Mouse (Mus musculus): Measurements from ENCODE around the gene Rab37. TPM values are rescaled to one million over a fixed set of nuclear protein-coding genes. Genes with fewer than 3 reads are reported as not detected.

Rab37 gene
- total and polyA plus RNA-seq, 2 experiments from 2014 or later, result 0.67 to 0.93 TPM

DNA sequence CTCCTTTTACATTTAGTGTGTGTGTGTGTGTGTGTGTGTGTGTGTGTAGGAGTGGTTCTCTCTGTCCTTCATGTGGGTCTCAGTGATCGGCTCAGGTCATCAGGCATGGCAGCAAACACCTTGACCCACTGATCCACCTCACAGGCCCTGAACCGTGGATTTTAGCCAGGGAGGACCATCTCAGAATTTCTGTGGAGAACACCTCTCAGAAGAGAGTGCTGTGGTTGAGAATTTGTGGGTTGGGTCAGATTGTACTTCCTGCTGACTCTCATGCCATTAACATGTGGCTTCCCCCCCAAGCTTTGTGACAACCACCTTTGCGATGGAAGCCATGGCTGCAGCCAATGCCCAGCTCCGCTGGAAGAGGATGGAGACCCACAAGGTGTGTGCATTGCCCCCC, 109.3 kb downstream of the Rab37 start:
- 96% methylated on average over 4 of the region's 4 CpGs for WGBS
- DNase-seq (ENCODE audit: low spot score), result no peak
- TF ChIP-seq CTCF (IDR thresholded peaks at IDR 0.05), result no peak
- ATAC-seq (ENCODE audit: low FRiP score), result no peak
- H3K9me3 ChIP-seq (ENCODE audit: low read length), result no peaks in the 10 kb centered on the region
- no peak overlapping the region for H3K27ac ChIP-seq (ENCODE audit: low read depth, low read length)
- H3K4me1 ChIP-seq (ENCODE audit: insufficient read depth, low read length), result no peaks in the 10 kb centered on the region
- no peak overlapping the region for H3K4me3 ChIP-seq (ENCODE audit: low read depth, low read length)
- H3K27me3 ChIP-seq (ENCODE audit: insufficient read depth, low read length), result no peaks in the 10 kb centered on the region
- no peak overlapping the region for H3K9ac ChIP-seq (replicated peaks; ENCODE audit: low read length, poor library complexity, severe bottlenecking)
- peaks cover 29% of the 10 kb centered on the region for H3K36me3 ChIP-seq (ENCODE audit: insufficient read depth, low read length)
- H3K4me2 ChIP-seq (ENCODE audit: low read depth, low read length, poor library complexity, severe bottlenecking), result no peak overlapping the region

GRCm38 (mm10) chr11:115202316-115202715, 111.1 kb downstream of the Rab37 start:
- DNase-seq (ENCODE audit: low spot score), result peak; percentile 88

GRCm38 (mm10) chr11:115202756-115203155, 111.5 kb downstream of the Rab37 start:
- H3K4me2 ChIP-seq (ENCODE audit: low read depth, low read length, poor library complexity, severe bottlenecking), result no peak overlapping the region
- no peak overlapping the region for H3K4me3 ChIP-seq (ENCODE audit: low read depth, low read length)
- ATAC-seq (ENCODE audit: low FRiP score) (no peak), DNase-seq (ENCODE audit: low spot score) (no peak)
- H3K27ac ChIP-seq (ENCODE audit: low read depth, low read length), result no peak overlapping the region
- no peaks in the 10 kb centered on the region for H3K27me3 ChIP-seq (ENCODE audit: insufficient read depth, low read length)
- peaks cover 41% of the 10 kb centered on the region for H3K36me3 ChIP-seq (ENCODE audit: insufficient read depth, low read length)
- WGBS, result 96% methylated on average over 9 of the region's 9 CpGs
- H3K9ac ChIP-seq (replicated peaks; ENCODE audit: low read length, poor library complexity, severe bottlenecking), result no peak overlapping the region
- no peak for TF ChIP-seq CTCF (IDR thresholded peaks at IDR 0.05)
- no peaks in the 10 kb centered on the region for H3K4me1 ChIP-seq (ENCODE audit: insufficient read depth, low read length)
- no peaks in the 10 kb centered on the region for H3K9me3 ChIP-seq (ENCODE audit: low read length)

More at GRCm38 (mm10) chr11:115202316-115202715, 111.1 kb downstream of the Rab37 start:
- Histone ChIP-seq H3K27ac (ENCODE audit: low read depth, low read length) (no peak overlapping the region), H3K36me3 (ENCODE audit: insufficient read depth, low read length) (peaks cover 43% of the 10 kb centered on the region), H3K4me1 (ENCODE audit: insufficient read depth, low read length) (no peaks in the 10 kb centered on the region), H3K27me3 (ENCODE audit: insufficient read depth, low read length) (no peaks in the 10 kb centered on the region), H3K4me2 (ENCODE audit: low read depth, low read length, poor library complexity, severe bottlenecking) (no peak overlapping the region), H3K9me3 (ENCODE audit: low read length) (no peaks in the 10 kb centered on the region), H3K4me3 (ENCODE audit: low read depth, low read length) (no peak overlapping the region), H3K9ac (replicated peaks; ENCODE audit: low read length, poor library complexity, severe bottlenecking) (no peak overlapping the region)
- peak; percentile 80 for ATAC-seq (ENCODE audit: low FRiP score)
- TF ChIP-seq CTCF (IDR thresholded peaks at IDR 0.05), result peak; percentile 96
- WGBS, result 10% methylated on average over 12 of the region's 12 CpGs

GRCm38 (mm10) chr11:115208126-115208525, 116.9 kb downstream of the Rab37 start:
- ATAC-seq (ENCODE audit: low FRiP score) (no peak), DNase-seq (ENCODE audit: low spot score) (peak; percentile 64)
- no peaks in the 10 kb centered on the region for H3K27me3 ChIP-seq (ENCODE audit: insufficient read depth, low read length)
- no peaks in the 10 kb centered on the region for H3K4me1 ChIP-seq (ENCODE audit: insufficient read depth, low read length)
- H3K4me3 ChIP-seq (ENCODE audit: low read depth, low read length), result no peak overlapping the region
- H3K4me2 ChIP-seq (ENCODE audit: low read depth, low read length, poor library complexity, severe bottlenecking), result no peak overlapping the region
- TF ChIP-seq CTCF (IDR thresholded peaks at IDR 0.05), result no peak
- no peaks in the 10 kb centered on the region for H3K9me3 ChIP-seq (ENCODE audit: low read length)
- no peak overlapping the region for H3K9ac ChIP-seq (replicated peaks; ENCODE audit: low read length, poor library complexity, severe bottlenecking)
- peaks cover 34% of the 10 kb centered on the region for H3K36me3 ChIP-seq (ENCODE audit: insufficient read depth, low read length)
- no peak overlapping the region for H3K27ac ChIP-seq (ENCODE audit: low read depth, low read length)
- WGBS, result 82% methylated on average over 12 of the region's 12 CpGs

GRCm38 (mm10) chr11:115208776-115209732, 117.8 kb downstream of the Rab37 start:
- Histone ChIP-seq H3K27me3 (ENCODE audit: insufficient read depth, low read length) (no peaks in the 10 kb centered on the region), H3K9ac (replicated peaks; ENCODE audit: low read length, poor library complexity, severe bottlenecking) (0 out of 2 replicates have a peak overlapping the region, but pooled peaks have one; percentile 13), H3K4me2 (ENCODE audit: low read depth, low read length, poor library complexity, severe bottlenecking) (no peak overlapping the region), H3K27ac (ENCODE audit: low read depth, low read length) (no peak overlapping the region), H3K4me3 (ENCODE audit: low read depth, low read length) (no peak overlapping the region), H3K36me3 (ENCODE audit: insufficient read depth, low read length) (peaks cover 34% of the 10 kb centered on the region), H3K4me1 (ENCODE audit: insufficient read depth, low read length) (no peaks in the 10 kb centered on the region), H3K9me3 (ENCODE audit: low read length) (no peaks in the 10 kb centered on the region)
- TF ChIP-seq CTCF (IDR thresholded peaks at IDR 0.05), result no peak
- peak; percentile 59 for DNase-seq (ENCODE audit: low spot score)
- no peak for ATAC-seq (ENCODE audit: low FRiP score)
- WGBS, result 81% methylated on average over 25 of the region's 25 CpGs

DNA sequence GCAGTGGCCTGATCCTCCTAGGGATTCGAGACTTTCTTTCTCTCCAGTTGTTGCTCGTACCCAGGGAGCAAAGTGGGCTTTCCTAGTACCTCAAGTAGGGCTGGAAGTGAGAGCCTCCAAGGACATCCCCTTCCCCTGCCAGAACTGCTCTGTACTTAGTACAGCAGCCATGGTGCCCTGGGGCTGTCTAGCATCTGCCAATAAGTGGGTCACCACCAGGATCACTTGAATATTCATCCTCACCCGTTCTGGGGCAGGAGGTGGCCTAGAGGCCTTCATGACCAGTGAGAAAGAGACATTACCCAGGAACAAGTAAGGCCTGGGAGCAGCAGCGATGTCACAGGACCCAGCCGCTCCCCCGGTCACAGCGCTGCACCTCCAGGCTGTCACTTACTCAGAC, 118.7 kb downstream of the Rab37 start:
- ATAC-seq (ENCODE audit: low FRiP score) (no peak), DNase-seq (ENCODE audit: low spot score) (no peak)
- no peak for TF ChIP-seq CTCF (IDR thresholded peaks at IDR 0.05)
- H3K9ac ChIP-seq (replicated peaks; ENCODE audit: low read length, poor library complexity, severe bottlenecking), result no peak overlapping the region
- no peak overlapping the region for H3K27ac ChIP-seq (ENCODE audit: low read depth, low read length)
- H3K9me3 ChIP-seq (ENCODE audit: low read length), result no peaks in the 10 kb centered on the region
- H3K36me3 ChIP-seq (ENCODE audit: insufficient read depth, low read length), result peaks cover 33% of the 10 kb centered on the region
- no peaks in the 10 kb centered on the region for H3K4me1 ChIP-seq (ENCODE audit: insufficient read depth, low read length)
- 71% methylated on average over 7 of the region's 7 CpGs for WGBS
- no peaks in the 10 kb centered on the region for H3K27me3 ChIP-seq (ENCODE audit: insufficient read depth, low read length)
- no peak overlapping the region for H3K4me2 ChIP-seq (ENCODE audit: low read depth, low read length, poor library complexity, severe bottlenecking)
- no peak overlapping the region for H3K4me3 ChIP-seq (ENCODE audit: low read depth, low read length)

Other genes with a start within 250 kb of the Rab37 start
- 7.5 and 12.8 TPM in 2 replicates for gene Gprc5c, start 240.3 kb upstream of the Rab37 start, total RNA-seq (2014; rRNA removed)
- gene Gprc5c, start 240.3 kb upstream of the Rab37 start, polyA plus RNA-seq (2015; fragmentation: Nextera tagmentation; extraction: Ambion mirVana), result 5.7 and 5.8 TPM in 2 replicates
- gene Cd300a, start 201.4 kb upstream of the Rab37 start, total RNA-seq (2014; rRNA removed), result 1.5 and 1.8 TPM in 2 replicates
- gene Cd300a, start 201.4 kb upstream of the Rab37 start, polyA plus RNA-seq (2015; fragmentation: Nextera tagmentation; extraction: Ambion mirVana), result 1.4 and 1.7 TPM in 2 replicates
- 0.05 and 0.24 TPM in 2 replicates for gene Cd300lb, start 157.0 kb upstream of the Rab37 start, total RNA-seq (2014; rRNA removed)
- gene Cd300lb, start 157.0 kb upstream of the Rab37 start, polyA plus RNA-seq (2015; fragmentation: Nextera tagmentation; extraction: Ambion mirVana), result 0.05 TPM in 1 of 2 replicates, not detected in the other
- not detected in 2 replicates for gene Cd300c, start 122.3 kb upstream of the Rab37 start, total RNA-seq (2014; rRNA removed)
- not detected in 2 replicates for gene Cd300c, start 122.3 kb upstream of the Rab37 start, polyA plus RNA-seq (2015; fragmentation: Nextera tagmentation; extraction: Ambion mirVana)
- gene Cd300ld, start 101.5 kb upstream of the Rab37 start, total RNA-seq (2014; rRNA removed), result not detected in 2 replicates
- gene Cd300ld, start 101.5 kb upstream of the Rab37 start, polyA plus RNA-seq (2015; fragmentation: Nextera tagmentation; extraction: Ambion mirVana), result 0.10 TPM in 1 of 2 replicates, not detected in the other
- 0.66 and 0.77 TPM in 2 replicates for gene Cd300c2, start 89.6 kb upstream of the Rab37 start, total RNA-seq (2014; rRNA removed)
- 1.5 and 1.9 TPM in 2 replicates for gene Cd300c2, start 89.6 kb upstream of the Rab37 start, polyA plus RNA-seq (2015; fragmentation: Nextera tagmentation; extraction: Ambion mirVana)
- not detected in 2 replicates for gene Cd300ld2, start 75.2 kb upstream of the Rab37 start, total RNA-seq (2014; rRNA removed)
- not detected in 2 replicates for gene Cd300ld2, start 75.2 kb upstream of the Rab37 start, polyA plus RNA-seq (2015; fragmentation: Nextera tagmentation; extraction: Ambion mirVana)
- gene Cd300ld4, start 64.4 kb upstream of the Rab37 start, total RNA-seq (2014; rRNA removed), result not detected in 2 replicates
- gene Cd300ld4, start 64.4 kb upstream of the Rab37 start, polyA plus RNA-seq (2015; fragmentation: Nextera tagmentation; extraction: Ambion mirVana), result not detected in 2 replicates
- gene Cd300ld5, start 53.7 kb upstream of the Rab37 start, total RNA-seq (2014; rRNA removed), result 0.82 TPM in 1 of 2 replicates, not detected in the other
- not detected in 2 replicates for gene Cd300ld5, start 53.7 kb upstream of the Rab37 start, polyA plus RNA-seq (2015; fragmentation: Nextera tagmentation; extraction: Ambion mirVana)
- 0.82 TPM in 1 of 2 replicates, not detected in the other for gene Cd300ld3, start 43.0 kb upstream of the Rab37 start, total RNA-seq (2014; rRNA removed)
- not detected in 2 replicates for gene Cd300ld3, start 43.0 kb upstream of the Rab37 start, polyA plus RNA-seq (2015; fragmentation: Nextera tagmentation; extraction: Ambion mirVana)
- 0.19 TPM in 1 of 2 replicates, not detected in the other for gene Cd300e, start 29.3 kb upstream of the Rab37 start, total RNA-seq (2014; rRNA removed)
- 0.10 and 0.12 TPM in 2 replicates for gene Cd300e, start 29.3 kb upstream of the Rab37 start, polyA plus RNA-seq (2015; fragmentation: Nextera tagmentation; extraction: Ambion mirVana)
- 0.16 and 0.42 TPM in 2 replicates for gene Cd300lf, start 42.6 kb downstream of the Rab37 start, total RNA-seq (2014; rRNA removed)
- gene Cd300lf, start 42.6 kb downstream of the Rab37 start, polyA plus RNA-seq (2015; fragmentation: Nextera tagmentation; extraction: Ambion mirVana), result 0.09 and 0.10 TPM in 2 replicates
- 53.3 and 57.3 TPM in 2 replicates for gene Slc9a3r1, start 71.9 kb downstream of the Rab37 start, total RNA-seq (2014; rRNA removed)
- 65.4 and 72.9 TPM in 2 replicates for gene Slc9a3r1, start 71.9 kb downstream of the Rab37 start, polyA plus RNA-seq (2015; fragmentation: Nextera tagmentation; extraction: Ambion mirVana)
- 7.8 and 8.5 TPM in 2 replicates for gene Tmem104, start 96.1 kb downstream of the Rab37 start, total RNA-seq (2014; rRNA removed)
- 12.2 and 12.9 TPM in 2 replicates for gene Tmem104, start 96.1 kb downstream of the Rab37 start, polyA plus RNA-seq (2015; fragmentation: Nextera tagmentation; extraction: Ambion mirVana)
- gene Nat9, start 96.4 kb downstream of the Rab37 start, total RNA-seq (2014; rRNA removed), result 13.0 and 19.3 TPM in 2 replicates
- 17.5 and 20.1 TPM in 2 replicates for gene Nat9, start 96.4 kb downstream of the Rab37 start, polyA plus RNA-seq (2015; fragmentation: Nextera tagmentation; extraction: Ambion mirVana)
- gene Grin2c, start 175.8 kb downstream of the Rab37 start, total RNA-seq (2014; rRNA removed), result 2.9 and 4.1 TPM in 2 replicates
- 0.59 and 0.75 TPM in 2 replicates for gene Grin2c, start 175.8 kb downstream of the Rab37 start, polyA plus RNA-seq (2015; fragmentation: Nextera tagmentation; extraction: Ambion mirVana)
- 17.7 and 18.8 TPM in 2 replicates for gene Fdxr, start 185.6 kb downstream of the Rab37 start, total RNA-seq (2014; rRNA removed)
- 14.8 and 16.7 TPM in 2 replicates for gene Fdxr, start 185.6 kb downstream of the Rab37 start, polyA plus RNA-seq (2015; fragmentation: Nextera tagmentation; extraction: Ambion mirVana)
- 10.2 and 10.6 TPM in 2 replicates for gene Fads6, start 206.2 kb downstream of the Rab37 start, total RNA-seq (2014; rRNA removed)
- 1.4 and 1.6 TPM in 2 replicates for gene Fads6, start 206.2 kb downstream of the Rab37 start, polyA plus RNA-seq (2015; fragmentation: Nextera tagmentation; extraction: Ambion mirVana)
- gene Otop2, start 215.7 kb downstream of the Rab37 start, total RNA-seq (2014; rRNA removed), result 0.05 and 1.5 TPM in 2 replicates
- gene Otop2, start 215.7 kb downstream of the Rab37 start, polyA plus RNA-seq (2015; fragmentation: Nextera tagmentation; extraction: Ambion mirVana), result 0.15 and 0.22 TPM in 2 replicates
- 0.14 TPM in 1 of 2 replicates, not detected in the other for gene Ush1g, start 230.6 kb downstream of the Rab37 start, total RNA-seq (2014; rRNA removed)
- gene Ush1g, start 230.6 kb downstream of the Rab37 start, polyA plus RNA-seq (2015; fragmentation: Nextera tagmentation; extraction: Ambion mirVana), result 0.21 and 0.32 TPM in 2 replicates
- 2.1 and 3.7 TPM in 2 replicates for gene Otop3, start 243.3 kb downstream of the Rab37 start, total RNA-seq (2014; rRNA removed)
- gene Otop3, start 243.3 kb downstream of the Rab37 start, polyA plus RNA-seq (2015; fragmentation: Nextera tagmentation; extraction: Ambion mirVana), result 1.8 and 2.1 TPM in 2 replicates